Mouse (Mus musculus): Measurements from ENCODE around the gene Rxrb.
"Not testable (repeated sequence)": the region's sequence is repeated elsewhere in the genome, so short reads cannot be mapped to it uniquely, and the experiment has no call there.

Rxrb gene

GRCm38 (mm10) chr17:34031465-34032173, at the start of gene Rxrb, which contains the start of gene Slc39a7:
Rxrb (plus strand) TSS chr17:34031812.
Slc39a7 (minus strand) TSS chr17:34031682.
- DNase-seq (ENCODE audit: low spot score in 2 of 2): peak; percentile 98

GRCm38 (mm10) chr17:33982136-33982535, 49.5 kb upstream of the Rxrb start:
- peak; percentile 47 to 48 for DNase-seq (ENCODE audit: low spot score in 2 of 2)

DNA sequence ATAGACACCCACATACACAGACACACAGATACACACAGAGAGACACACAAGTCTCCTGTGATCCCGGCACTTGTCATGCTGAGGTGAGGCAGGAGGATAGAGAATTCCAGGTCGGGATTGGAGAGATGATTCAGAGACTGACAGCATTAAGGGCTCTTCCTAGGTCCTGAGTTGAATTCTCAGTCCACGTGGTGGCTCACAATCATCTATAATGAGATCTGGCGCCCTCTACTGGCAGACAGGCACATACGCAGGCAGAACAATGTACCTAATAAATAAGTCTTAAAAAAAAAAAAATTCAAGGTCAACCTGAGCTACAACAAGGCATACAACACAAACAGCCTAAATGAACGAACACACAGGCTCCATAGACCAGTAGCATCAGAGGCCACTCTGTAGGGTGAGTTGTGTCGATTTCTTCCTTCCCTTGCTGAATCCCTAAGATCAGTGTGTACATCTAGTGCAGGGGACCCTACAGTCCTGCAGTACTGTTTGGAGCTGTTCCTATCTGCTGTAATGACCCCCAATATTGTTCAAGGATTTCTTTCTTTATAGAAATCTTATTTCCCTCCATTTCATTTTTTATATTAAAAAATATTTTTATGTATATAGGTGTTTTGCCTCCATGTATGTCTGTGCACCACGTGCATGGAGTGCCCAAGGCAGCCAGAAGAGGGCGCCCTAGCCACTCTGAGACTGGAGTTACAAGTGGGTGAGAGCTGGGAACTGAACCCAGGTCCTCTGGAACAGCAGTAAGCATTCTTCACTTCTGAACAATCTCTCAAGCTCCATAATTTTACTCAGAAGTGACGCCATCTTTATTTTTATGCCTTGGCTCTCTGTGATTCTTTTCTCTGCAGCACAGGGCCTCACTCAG, 39.6 kb upstream of the Rxrb start:
- peak in 1 of 2 experiments; percentile 34 for DNase-seq (ENCODE audit: low spot score in 2 of 2)

DNA sequence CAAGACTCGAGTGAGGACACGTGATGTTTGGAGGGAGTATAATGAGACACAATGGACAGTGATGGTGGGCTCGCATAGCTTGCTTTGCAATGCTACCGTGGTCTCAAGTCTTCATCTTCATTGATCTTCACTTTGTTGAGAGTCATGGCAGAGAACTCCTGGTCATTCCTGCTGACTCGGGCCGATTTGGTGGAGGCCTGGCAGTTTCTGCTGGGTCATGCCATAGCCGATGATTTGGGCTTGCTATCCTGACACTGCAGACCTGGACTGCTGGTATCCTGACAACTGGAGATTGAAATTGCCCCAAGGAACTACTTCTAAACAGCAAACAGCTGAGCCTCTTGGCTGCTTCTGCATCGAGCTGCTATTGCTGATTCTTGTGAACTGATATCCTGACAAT, 36.7 kb upstream of the Rxrb start:
- no peak for DNase-seq (ENCODE audit: low spot score in 2 of 2)

- DNase-seq (ENCODE audit: low spot score in 2 of 2): no peak
These were observed 36.0 kb upstream of the Rxrb start for GRCm38 (mm10) chr17:33995651-33996050.

DNA sequence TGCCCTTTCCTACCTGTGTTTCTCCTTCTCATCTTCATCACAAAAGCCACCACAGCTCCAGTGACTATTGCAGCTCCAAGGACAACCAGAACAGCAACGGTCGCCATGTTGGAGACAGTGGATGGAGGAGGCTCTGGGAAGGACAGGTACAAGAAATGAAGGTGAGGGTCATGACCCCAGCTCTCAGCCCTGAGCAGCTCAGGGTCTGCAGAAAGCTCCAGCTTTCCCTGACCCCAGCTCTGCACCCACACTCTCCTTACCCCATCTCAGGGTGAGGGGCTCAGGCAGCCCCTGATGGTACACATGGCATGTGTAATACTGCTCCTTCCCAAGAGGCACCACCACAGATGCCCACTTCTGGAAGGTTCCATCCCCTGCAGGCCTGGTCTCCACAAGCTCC, 34.6 kb upstream of the Rxrb start:
- not testable (repeated sequence) for DNase-seq (ENCODE audit: low spot score in 2 of 2)

GRCm38 (mm10) chr17:33998697-33999096, 32.9 kb upstream of the Rxrb start:
- not testable (repeated sequence) for DNase-seq (ENCODE audit: low spot score in 2 of 2)

- DNase-seq (ENCODE audit: low spot score in 2 of 2): no peak
These were observed 32.1 kb upstream of the Rxrb start for GRCm38 (mm10) chr17:33999341-34000149.

- DNase-seq (ENCODE audit: low spot score in 2 of 2): peak; percentile 46 to 69
These were observed 31.5 kb upstream of the Rxrb start, which contains the start of gene H2-K1 for GRCm38 (mm10) chr17:34000150-34000537. H2-K1 (minus strand) TSS chr17:34000347.

GRCm38 (mm10) chr17:34000796-34001195, 30.8 kb upstream of the Rxrb start:
- DNase-seq (ENCODE audit: low spot score in 2 of 2): not testable (repeated sequence)

DNA sequence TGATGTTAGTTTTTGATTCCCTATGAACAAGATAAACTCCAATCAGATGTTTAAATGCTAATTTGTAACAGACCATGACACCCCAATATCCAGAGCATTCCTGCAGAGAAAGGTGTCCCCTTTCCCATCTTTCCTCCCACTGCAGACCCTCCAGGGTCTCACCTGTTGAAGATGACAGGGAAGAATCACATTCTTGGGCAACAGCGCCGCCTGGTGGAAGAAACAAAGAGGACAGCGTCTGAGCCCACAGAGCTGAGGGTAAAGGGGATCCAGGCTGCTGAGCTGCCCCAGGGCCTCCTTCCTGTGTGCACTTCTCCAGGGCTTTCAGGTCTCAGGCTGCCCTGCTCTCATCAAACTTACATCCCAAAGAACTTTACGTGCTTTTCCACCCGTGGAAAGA, 28.2 kb upstream of the Rxrb start:
- no peak for DNase-seq (ENCODE audit: low spot score in 2 of 2)

DNA sequence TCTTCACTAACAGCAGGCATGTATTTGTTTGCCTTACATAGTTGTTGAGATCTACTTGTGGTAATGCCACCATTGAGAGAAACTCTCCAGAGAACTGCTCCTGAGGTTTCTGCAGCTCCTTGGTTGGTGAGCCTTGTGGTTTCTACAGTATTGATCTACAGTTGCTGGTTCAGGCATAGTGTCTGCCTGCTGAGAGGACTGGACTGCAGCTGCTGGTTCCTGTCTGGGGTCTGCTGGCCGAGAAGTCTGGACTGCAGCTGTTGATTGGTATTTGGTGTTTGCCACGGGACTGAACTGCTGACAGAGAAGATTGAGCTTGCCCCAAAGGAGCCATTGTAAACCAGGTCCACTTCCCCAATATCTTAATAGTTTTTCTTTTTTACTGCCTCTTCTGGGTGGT, 25.0 kb upstream of the Rxrb start:
- DNase-seq (ENCODE audit: low spot score in 2 of 2): no peak

DNA sequence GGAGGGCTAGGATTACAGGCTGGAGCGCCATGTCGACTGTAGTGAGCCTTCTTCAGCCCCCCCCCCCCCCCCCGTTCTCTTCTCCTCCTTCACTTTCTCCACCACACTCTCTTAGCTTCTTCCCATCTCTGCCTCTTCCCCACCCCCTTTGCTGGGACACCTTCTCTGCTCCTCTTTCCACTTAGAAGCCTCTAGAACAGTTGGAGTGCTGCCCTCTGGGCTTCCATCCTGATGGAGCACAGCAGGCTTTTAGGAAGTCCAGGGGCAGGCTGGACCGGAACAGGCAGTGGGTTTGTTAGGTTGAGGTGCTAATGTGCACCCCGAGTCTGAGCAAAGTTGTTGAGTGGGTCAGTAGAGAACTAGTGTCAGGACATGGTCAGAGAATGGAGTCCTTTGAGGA, 21.5 kb upstream of the Rxrb start:
- DNase-seq (ENCODE audit: low spot score in 2 of 2): no peak

GRCm38 (mm10) chr17:34013436-34013835, 18.2 kb upstream of the Rxrb start:
- no peak for DNase-seq (ENCODE audit: low spot score in 2 of 2)

GRCm38 (mm10) chr17:34021539-34022413, 9.8 kb upstream of the Rxrb start:
- no peak for DNase-seq (ENCODE audit: low spot score in 2 of 2)

- DNase-seq (ENCODE audit: low spot score in 2 of 2): no peak
These were observed 9.2 kb upstream of the Rxrb start for GRCm38 (mm10) chr17:34022414-34022783.

GRCm38 (mm10) chr17:34022987-34023386, 8.6 kb upstream of the Rxrb start:
- DNase-seq (ENCODE audit: low spot score in 2 of 2): no peak

DNA sequence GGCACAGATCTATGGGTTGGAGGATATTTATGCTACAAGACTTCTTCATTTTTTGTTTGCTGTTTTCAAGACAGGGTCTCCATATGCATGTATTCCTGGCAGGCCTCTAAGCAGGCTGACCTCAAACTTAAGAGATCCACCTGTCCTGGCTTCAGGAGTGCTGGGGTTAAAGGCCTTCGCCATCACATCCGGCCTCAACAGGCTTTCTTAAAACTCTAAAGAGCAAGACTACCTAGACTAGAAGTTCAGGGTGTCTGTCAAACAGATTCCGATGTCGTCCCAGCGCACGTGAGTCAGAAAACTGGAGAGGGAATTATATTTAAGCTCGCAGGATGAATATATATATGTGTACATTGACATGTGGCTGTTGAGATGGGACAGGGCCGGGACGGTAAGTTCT, 7.9 kb upstream of the Rxrb start:
- no peak for DNase-seq (ENCODE audit: low spot score in 2 of 2)

GRCm38 (mm10) chr17:34024317-34024821, 7.2 kb upstream of the Rxrb start, which contains the start of gene Ring1:
Ring1 (minus strand) TSS chr17:34024680.
- DNase-seq (ENCODE audit: low spot score in 2 of 2): peak; percentile 89 to 93

DNA sequence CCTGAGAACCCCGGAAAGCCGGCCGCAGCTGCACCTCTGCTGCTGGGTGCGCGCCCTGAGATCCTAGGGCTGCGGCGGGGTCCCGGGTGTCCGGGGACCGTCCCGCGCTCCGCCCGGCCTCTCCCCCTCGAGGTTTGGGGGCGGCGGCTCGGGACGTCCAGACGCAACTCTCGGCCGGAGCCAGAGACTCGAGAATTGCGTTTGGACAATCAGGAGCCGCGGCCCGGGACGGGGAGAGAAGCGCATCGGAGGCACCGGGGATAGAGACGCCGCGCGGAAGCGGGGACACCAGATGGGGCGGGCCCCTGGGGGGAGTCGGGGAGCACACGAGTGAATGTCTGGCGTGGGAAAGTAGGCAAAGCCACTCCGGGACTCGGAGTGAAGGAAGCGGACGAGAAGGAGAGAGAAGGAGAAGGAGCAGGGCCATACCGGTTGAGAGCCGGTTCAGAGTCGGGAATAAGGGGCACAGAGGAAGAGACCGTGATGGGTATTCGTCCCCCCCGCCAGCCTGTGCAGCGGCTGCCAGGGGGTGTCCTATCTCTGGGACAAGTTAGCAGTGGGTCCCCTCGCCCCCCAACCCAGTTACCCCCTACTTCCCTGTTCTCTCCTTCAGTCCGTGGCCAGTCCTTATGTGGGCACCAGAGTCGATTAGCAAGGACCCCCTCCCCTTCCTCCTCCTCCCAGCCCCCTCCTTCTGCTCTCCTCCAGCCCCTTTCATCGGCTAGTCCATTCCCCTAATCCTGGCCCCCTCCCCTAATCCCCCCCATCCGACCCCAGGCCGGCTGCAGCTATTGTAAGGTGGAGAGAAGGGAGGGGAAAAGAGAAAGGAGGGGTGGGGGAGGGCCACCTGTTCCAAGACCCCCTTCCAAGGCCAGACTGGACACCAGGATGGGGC, 6.5 kb upstream of the Rxrb start:
- no peak for DNase-seq (ENCODE audit: low spot score in 2 of 2)

Data from frontal cortex, postnatal 36 days (tissue).